Mouse (Mus musculus) lung, postnatal 0 days (tissue): ENCODE data around the gene Zfp593. TPM values are rescaled to one million over a fixed set of nuclear protein-coding genes. Genes with fewer than 3 reads are reported as not detected.

Source experiments
- ATAC-seq: fragments of 200-750 bp; cut with Nextera tagmentation; 2 replicates; pipeline ENCODE4 v1.8.0; 2017; ENCODE audit warnings: moderate library complexity
- DNase-seq: peaks from one replicate; pipeline ENCODE4 v3.0.0-alpha.2; 2016; ENCODE audit warnings: low spot score
- H3K27ac ChIP-seq: fragments of 300-500 bp; sonication (generic); 2 replicates; pipeline ENCODE4 v1.5.1; 2014; ENCODE audit warnings: antibody characterized with exemption, mild to moderate bottlenecking, low read length, mixed read lengths
- H3K27me3 ChIP-seq: fragments of 300-500 bp; sonication (generic); replicated peaks from 2 replicates; pipeline ENCODE4 v1.6.1; 2014; ENCODE audit warnings: low read length, mixed read lengths; ENCODE audit not compliant: insufficient read depth
- H3K36me3 ChIP-seq: fragments of 300-500 bp; sonication (generic); 2 replicates; pipeline ENCODE4 v1.6.1; 2014; ENCODE audit warnings: low read length, mixed read lengths; ENCODE audit not compliant: insufficient read depth
- H3K4me1 ChIP-seq: fragments of 300-500 bp; sonication (generic); 2 replicates; pipeline ENCODE4 v1.6.1; 2014; ENCODE audit warnings: antibody characterized with exemption, low read depth, low read length, mixed read lengths; ENCODE audit not compliant: insufficient read depth
- H3K4me2 ChIP-seq: fragments of 300-500 bp; sonication (generic); replicated peaks from 2 replicates; pipeline ENCODE4 v1.6.1; 2014; ENCODE audit warnings: low read depth, mild to moderate bottlenecking, low read length, moderate library complexity, mixed read lengths
- H3K4me3 ChIP-seq: fragments of 300-500 bp; sonication (generic); 2 replicates; pipeline ENCODE4 v1.5.1; 2014; ENCODE audit warnings: low read depth, low read length
- H3K9ac ChIP-seq: fragments of 300-500 bp; sonication (generic); replicated peaks from 2 replicates; pipeline ENCODE4 v1.6.1; 2014; ENCODE audit warnings: low read depth, mild to moderate bottlenecking
- H3K9me3 ChIP-seq: fragments of 300-500 bp; sonication (generic); 2 replicates; pipeline ENCODE4 v1.6.1; 2016; ENCODE audit warnings: low read length, mixed read lengths
- CTCF ChIP-seq: IDR thresholded peaks from 2 replicates; pipeline ENCODE4 v1.5.1; 2016; ENCODE audit warnings: antibody characterized with exemption, mild to moderate bottlenecking
- EP300 ChIP-seq: IDR thresholded peaks from 2 replicates; pipeline ENCODE4 v1.6.1; 2016; ENCODE audit warnings: antibody characterized with exemption, mild to moderate bottlenecking, control low read depth
- WGBS: fragments of 180-500 bp; shearing (Covaris S2); extraction: QIAGEN DNeasy Blood & Tissue Kit; methylation state at CpG from one replicate; pipeline ENCODE4 v1.1.7; 2014; 5-methylcytosine and 5-hydroxymethylcytosine counted together
- polyA plus RNA-seq: library from polyadenylated mRNA; unstranded; fragments of >200 nt; fragmentation: Nextera tagmentation; extraction: Ambion mirVana; gene quantifications from 2 replicates; pipeline ENCODE4 v1.2.1, GENCODE M21; 2015

The Zfp593 gene
- polyA plus RNA-seq, 1 experiment from 2014 or later = 9.2 TPM

DNA sequence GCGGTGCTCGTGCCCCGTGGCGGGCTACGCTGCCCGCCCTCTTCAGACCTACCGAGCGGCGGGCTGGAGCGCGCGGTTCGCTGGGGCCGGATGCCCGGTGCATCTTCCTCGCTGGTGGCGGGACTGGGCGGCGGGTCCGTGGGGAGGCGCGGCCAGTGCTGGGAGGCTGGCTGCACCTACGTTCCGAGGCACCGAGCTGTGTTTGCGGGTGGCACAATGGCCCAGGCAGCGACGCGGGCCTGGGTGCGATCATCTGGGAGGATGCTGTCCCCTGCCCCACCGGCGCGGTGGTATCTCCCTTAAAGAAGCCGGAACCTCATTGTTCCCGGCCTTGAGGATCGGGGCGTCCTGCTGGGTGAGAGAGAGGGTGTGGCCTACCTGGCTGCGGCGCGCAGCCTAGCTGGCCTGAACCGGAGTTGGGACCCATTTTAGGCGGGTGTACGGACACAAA, 42.2 kb upstream of the Zfp593 start, which contains the start of gene Pdik1l:
Gene Pdik1l, minus strand, starts transcription at position 321 of the 451 bp plus-strand sequence.
- no peak for TF ChIP-seq EP300
- under 1% methylated on average over 36 of the region's 43 CpGs for WGBS
- peak; percentile 92 for DNase-seq

DNA sequence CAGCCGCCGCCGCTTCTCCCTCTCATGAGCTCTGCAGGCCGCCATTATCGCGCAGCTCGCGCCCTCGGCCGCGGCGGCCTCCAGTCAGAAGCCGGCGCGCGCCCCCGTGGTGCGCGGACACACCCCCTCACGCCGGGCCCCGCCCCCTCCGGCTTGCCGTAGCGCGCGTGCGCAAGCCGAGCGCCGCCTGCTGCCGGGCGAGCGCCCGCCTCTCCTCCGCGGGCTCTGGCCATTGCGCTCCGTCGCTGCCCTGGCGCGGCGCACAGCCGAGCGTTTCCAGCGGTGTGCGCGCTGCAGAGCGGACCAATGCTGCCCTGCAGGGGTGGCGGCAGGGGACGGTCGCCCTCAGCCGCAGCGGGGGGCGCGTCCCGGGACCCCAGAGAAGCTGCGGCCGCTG, 41.8 kb upstream of the Zfp593 start:
- Histone ChIP-seq H3K27ac (peak overlapping the region; percentile 98), H3K4me1 (peaks cover 9% of the 10 kb centered on the region; the same call in 1 of the 2 replicates), H3K36me3 (0 out of 2 replicates have a peak, but pooled peaks cover under 1% of the 10 kb centered on the region), H3K27me3 (no peaks in the 10 kb centered on the region), H3K9ac (peak overlapping the region; percentile 86), H3K4me3 (peak overlapping the region; percentile 93), H3K9me3 (no peaks in the 10 kb centered on the region), H3K4me2 (peak overlapping the region; percentile 94)
- ATAC-seq = peak; percentile 96
- TF ChIP-seq CTCF = peak; percentile 59
- TF ChIP-seq EP300 = no peak
- WGBS = 1% methylated on average over 17 of the region's 59 CpGs
- peak; percentile 95 for DNase-seq

More for the DNA sequence above, 42.2 kb upstream of the Zfp593 start, which contains the start of gene Pdik1l:
- H3K36me3 ChIP-seq = no peaks in the 10 kb centered on the region
- peaks cover 9% of the 10 kb centered on the region; the same call in 1 of the 2 replicates for H3K4me1 ChIP-seq
- H3K9me3 ChIP-seq = no peaks in the 10 kb centered on the region
- H3K4me2 ChIP-seq = peak within 1 kb of the TSS; percentile 94
- no peaks in the 10 kb centered on the region for H3K27me3 ChIP-seq
- peak within 1 kb of the TSS; percentile 98 for H3K27ac ChIP-seq
- ATAC-seq = peak; percentile 76
- H3K9ac ChIP-seq = peak within 1 kb of the TSS; percentile 86
- peak within 1 kb of the TSS; percentile 93 for H3K4me3 ChIP-seq

DNA sequence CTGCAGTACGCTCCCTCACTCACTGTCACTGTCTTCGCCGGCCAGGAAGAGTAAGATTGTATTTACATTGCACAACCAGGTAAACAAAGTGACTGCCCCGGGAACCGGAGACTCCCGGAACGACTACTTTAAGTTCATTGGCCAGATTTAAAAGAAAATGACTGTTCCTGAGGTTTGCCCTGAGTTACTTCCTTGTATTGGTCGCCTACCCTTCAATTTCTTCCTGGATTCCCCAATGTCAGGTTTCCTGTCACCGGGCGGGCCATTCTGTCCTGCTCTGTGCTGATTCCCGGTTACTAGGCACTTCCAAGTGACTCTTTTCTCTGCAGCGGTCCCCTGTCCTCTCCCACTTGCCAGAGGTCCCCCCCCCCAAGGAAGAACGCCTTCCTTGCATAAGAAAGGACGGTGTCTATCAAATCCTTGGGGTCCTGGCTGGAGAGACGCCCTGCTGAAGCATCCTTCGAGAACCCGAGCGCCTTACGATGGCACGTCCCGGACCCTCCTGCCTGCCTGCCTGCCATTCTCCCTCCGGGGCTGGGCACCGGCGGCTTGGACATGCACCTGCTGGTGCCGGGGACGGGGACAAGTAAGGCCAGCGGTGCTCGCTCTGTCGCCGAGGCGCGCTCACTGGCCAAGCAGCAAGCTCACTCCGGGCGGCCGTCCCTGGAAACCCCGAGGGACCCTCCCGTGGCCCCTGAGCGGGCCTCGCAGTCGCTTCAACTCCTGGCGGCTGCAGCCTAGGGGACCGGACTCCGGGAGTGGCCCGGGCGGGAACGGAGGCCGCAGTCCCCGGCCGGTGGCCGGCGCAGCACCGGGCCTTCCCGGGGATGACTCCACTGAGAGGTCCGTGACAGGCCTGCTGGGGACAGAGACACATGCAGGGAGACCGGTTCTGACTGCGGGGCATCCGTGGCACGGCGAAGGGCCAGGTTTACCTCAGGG, 41.1 kb upstream of the Zfp593 start:
- ATAC-seq (peak; percentile 20), DNase-seq (peak; percentile 42)
- peak overlapping the region; percentile 93 for H3K4me3 ChIP-seq
- peak overlapping the region; percentile 86 for H3K9ac ChIP-seq
- peak overlapping the region; percentile 94 for H3K4me2 ChIP-seq
- H3K4me1 ChIP-seq = peaks cover 9% of the 10 kb centered on the region; the same call in 1 of the 2 replicates
- no peaks in the 10 kb centered on the region for H3K27me3 ChIP-seq
- H3K9me3 ChIP-seq = no peaks in the 10 kb centered on the region
- peak overlapping the region; percentile 98 for H3K27ac ChIP-seq
- no peak for TF ChIP-seq CTCF
- TF ChIP-seq EP300 = no peak
- H3K36me3 ChIP-seq = 0 out of 2 replicates have a peak, but pooled peaks cover 6% of the 10 kb centered on the region
- under 1% methylated on average over 52 of the region's 59 CpGs for WGBS

DNA sequence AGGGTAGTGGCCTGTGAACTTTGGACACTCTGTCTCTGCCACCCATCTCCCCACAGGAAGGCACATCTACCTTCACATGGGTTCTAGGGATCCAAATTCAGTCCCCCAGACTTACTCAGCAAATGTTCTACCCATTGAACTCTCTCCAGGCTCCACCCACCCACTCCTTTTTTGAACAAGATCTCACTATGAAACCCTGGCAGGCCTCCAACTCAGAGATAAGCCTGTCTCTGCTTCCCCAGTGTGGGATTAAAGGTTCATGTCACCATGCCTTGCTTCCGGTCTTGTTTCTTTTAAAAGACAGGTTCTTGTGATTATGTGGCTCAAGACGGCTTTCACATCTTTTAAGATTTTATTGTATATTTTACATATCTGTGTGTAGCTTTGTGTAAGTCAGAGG, 39.5 kb upstream of the Zfp593 start:
- 82% methylated on average over 2 of the region's 2 CpGs for WGBS
- Histone ChIP-seq H3K9ac (no peak overlapping the region), H3K27ac (no peak overlapping the region), H3K27me3 (no peaks in the 10 kb centered on the region), H3K9me3 (no peaks in the 10 kb centered on the region), H3K36me3 (0 out of 2 replicates have a peak, but pooled peaks cover 10% of the 10 kb centered on the region), H3K4me1 (peaks cover 9% of the 10 kb centered on the region; the same call in 1 of the 2 replicates), H3K4me3 (no peak overlapping the region), H3K4me2 (no peak overlapping the region)
- DNase-seq (no peak), ATAC-seq (no peak)
- no peak for TF ChIP-seq CTCF
- TF ChIP-seq EP300 = no peak

GRCm38 (mm10) chr4:134273417-134274345, 28.3 kb upstream of the Zfp593 start:
- ATAC-seq = peak; percentile 62
- WGBS = 5% methylated on average over 14 of the region's 14 CpGs
- DNase-seq = peak; percentile 75
- peak overlapping the region; percentile 40 for H3K4me2 ChIP-seq
- no peaks in the 10 kb centered on the region for H3K27me3 ChIP-seq
- no peak overlapping the region for H3K9ac ChIP-seq
- H3K9me3 ChIP-seq = no peaks in the 10 kb centered on the region
- H3K36me3 ChIP-seq = peaks cover 13% of the 10 kb centered on the region
- H3K4me3 ChIP-seq = peak overlapping the region; percentile 21; the same call in 1 of the 2 replicates
- TF ChIP-seq EP300 (no peak), CTCF (no peak)
- peaks cover 4% of the 10 kb centered on the region; the same call in 1 of the 2 replicates for H3K4me1 ChIP-seq
- H3K27ac ChIP-seq = peak overlapping the region; percentile 38; the same call in 1 of the 2 replicates
